Mouse (Mus musculus): ENCODE data around the gene Nmt1.

Gene Nmt1

DNA sequence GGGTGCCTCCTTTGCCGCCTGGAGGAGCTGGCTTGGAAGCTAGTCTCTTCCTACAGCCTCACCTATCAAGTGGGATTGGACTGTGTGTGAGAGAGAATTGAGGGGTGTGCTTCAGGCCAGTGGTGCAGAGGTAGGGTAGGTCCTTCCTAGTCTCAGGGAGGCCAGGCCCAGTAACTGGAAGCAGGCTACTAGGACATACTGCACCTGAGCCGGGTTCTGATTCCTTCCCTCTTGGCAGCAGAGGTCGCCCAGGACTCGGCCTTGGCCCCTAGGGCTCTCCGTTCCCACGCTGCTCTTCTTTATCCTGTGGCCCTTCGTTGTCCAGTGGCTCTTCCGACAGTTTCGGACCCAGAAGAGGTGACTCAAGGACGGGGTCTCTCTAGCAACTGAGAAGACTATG lies 83.3 kb downstream of the Nmt1 start:
- no peak for DNase-seq (ENCODE audit: low spot score)

- DNase-seq (ENCODE audit: low spot score): peak; percentile 63
Measured at GRCm38 (mm10) chr11:103111881-103112551, 84.0 kb downstream of the Nmt1 start.

GRCm38 (mm10) chr11:103112552-103112912 lies 84.5 kb downstream of the Nmt1 start:
- no peak for DNase-seq (ENCODE audit: low spot score)

GRCm38 (mm10) chr11:103113005-103113404 lies 85.0 kb downstream of the Nmt1 start:
- no peak for DNase-seq (ENCODE audit: low spot score)

DNA sequence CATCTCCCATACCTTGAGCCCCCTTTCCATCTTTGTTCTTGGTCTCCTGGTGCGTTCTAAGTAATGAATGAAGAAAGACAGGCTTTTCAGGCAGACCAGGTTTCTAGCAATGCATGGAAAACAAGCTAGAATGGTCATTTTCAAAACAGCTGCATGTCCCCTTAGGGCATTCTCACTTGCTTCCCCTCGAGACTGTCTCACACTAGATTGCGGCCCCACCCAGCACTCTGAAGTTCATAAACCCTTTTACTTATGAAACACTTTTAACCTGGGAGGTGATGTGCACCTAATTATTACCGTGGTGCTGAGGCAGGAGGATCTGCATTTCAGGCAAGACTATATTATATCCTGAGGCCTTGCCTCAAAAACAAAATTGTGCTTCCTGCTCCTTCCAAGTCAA lies 85.8 kb downstream of the Nmt1 start:
- no peak for DNase-seq (ENCODE audit: low spot score)

- no peak for DNase-seq (ENCODE audit: low spot score)
Measured at GRCm38 (mm10) chr11:103114270-103114943, 86.4 kb downstream of the Nmt1 start.

GRCm38 (mm10) chr11:103115163-103116007 lies 87.4 kb downstream of the Nmt1 start:
- DNase-seq (ENCODE audit: low spot score): peak; percentile 90

DNA sequence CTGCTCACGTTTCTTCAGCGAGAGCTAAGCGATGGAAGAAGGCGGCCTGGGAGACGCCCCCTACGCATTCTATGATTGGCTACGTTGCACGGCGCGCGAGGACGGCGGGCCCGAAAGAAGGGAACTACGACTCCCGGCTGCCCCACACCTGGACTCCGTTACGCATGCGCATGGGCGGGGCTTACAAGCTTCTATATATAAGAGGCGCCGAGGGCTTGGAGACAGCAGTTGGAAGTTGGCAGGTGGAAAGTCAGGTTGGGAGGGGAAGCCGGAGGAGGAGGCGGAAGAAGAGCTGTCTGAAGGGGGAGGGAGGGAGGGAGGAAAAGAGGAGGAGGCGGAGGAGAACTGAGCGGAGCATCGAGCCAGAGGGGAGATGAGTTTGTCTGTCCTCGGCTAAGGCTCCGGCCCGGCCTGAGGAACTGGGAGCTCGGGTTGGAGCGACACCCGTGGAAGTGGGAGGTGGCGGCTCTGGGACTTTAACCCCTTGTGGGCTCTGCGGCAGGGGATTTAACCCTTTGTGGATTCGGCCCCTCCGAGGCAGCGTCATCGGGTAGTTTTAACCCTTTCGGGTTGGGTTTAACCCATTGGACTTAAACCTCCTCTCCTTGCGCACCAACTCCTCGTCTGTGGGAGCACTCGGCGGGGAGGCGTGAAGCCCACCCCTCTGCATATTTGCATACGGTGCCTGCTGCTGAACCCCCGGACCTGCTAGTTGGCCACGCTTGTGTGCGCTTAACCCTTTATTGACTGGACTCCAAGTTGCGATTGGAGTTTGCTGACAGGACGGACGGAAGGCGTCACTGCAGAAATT lies 88.2 kb downstream of the Nmt1 start, which contains the start of gene Hexim1:
Hexim1 (plus strand) TSS at position 224 of the 811 bp plus-strand sequence.
- peak; percentile 100 for DNase-seq (ENCODE audit: low spot score)

DNA sequence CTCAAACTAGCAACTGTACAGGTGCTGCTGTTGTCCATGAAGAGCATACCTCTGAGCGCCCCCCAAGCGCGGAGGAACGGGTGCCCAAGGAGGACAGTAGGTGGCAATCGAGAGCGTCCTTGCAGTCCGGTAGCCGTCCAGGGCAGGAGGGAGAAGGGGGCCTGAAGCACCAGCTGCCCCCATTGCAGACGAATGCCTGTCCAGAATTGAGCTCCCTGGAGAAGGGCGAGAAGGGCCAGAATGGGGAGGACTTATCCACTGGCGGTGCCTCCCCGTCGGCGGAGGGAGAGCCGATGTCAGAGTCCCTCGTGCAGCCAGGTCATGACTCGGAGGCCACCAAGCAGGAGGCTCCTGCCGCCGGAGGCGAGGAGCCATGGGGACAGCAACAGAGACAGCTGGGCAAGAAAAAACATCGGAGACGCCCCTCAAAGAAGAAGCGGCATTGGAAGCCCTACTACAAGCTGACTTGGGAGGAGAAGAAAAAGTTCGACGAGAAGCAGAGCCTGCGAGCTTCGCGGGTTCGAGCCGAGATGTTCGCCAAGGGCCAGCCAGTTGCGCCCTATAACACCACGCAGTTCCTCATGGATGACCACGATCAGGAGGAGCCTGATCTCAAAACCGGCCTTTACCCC lies 89.1 kb downstream of the Nmt1 start:
- peak; percentile 82 for DNase-seq (ENCODE audit: low spot score)

DNA sequence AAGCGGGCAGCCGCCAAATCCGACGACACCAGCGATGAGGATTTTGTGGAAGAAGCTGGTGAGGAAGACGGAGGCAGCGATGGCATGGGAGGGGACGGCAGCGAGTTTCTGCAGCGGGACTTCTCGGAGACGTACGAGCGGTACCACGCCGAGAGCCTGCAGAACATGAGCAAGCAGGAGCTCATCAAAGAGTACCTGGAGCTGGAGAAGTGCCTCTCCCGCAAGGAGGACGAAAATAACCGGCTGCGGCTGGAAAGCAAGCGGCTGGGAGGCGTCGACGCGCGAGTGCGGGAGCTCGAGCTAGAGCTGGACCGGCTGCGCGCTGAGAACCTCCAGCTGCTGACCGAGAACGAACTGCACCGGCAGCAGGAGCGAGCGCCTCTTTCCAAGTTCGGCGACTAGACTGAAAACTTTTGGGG lies 89.6 kb downstream of the Nmt1 start:
- DNase-seq (ENCODE audit: low spot score): peak; percentile 69
